Mouse (Mus musculus): Measurements from ENCODE around the gene Cd244a. TPM values are rescaled to one million over a fixed set of nuclear protein-coding genes. Genes with fewer than 3 reads are reported as not detected.

Gene Cd244a
- polyA plus RNA-seq, 1 experiment from 2014 or later: 0.08 TPM

DNA sequence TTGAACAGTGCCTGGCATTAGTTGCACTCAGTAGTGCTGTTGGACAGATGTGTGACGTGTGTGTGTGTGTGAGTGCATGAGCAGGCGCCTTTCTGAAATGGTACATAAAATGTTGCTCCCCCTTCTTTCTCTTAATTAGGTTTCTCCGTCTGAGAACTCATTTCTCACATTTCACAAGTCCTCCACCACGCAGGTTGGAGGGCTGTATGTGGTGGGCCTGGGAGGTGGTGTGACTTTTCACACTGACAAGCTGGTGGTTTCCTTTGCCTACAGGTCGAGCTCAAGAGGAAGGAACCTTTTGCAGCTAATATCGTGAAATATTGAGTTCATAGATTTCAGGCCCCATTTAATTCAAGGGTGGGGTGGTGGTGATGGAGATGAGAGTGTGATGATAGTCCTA lies 70.2 kb downstream of the Cd244a start:
- WGBS: 75% methylated on average over 6 of the region's 6 CpGs
- H3K36me3 ChIP-seq: no peaks in the 10 kb centered on the region

GRCm38 (mm10) chr1:171630041-171630440 lies 71.0 kb downstream of the Cd244a start:
- H3K36me3 ChIP-seq: no peaks in the 10 kb centered on the region
- no peaks in the 10 kb centered on the region for H3K9me3 ChIP-seq
- no peak overlapping the region for H3K27ac ChIP-seq
- no peak for ATAC-seq (ENCODE audit: insufficient number of reproducible peaks, insufficient read depth, low FRiP score, low TSS enrichment)
- no peaks in the 10 kb centered on the region for H3K27me3 ChIP-seq
- H3K4me2 ChIP-seq (replicated peaks): no peak overlapping the region
- no peak overlapping the region for H3K9ac ChIP-seq
- no peaks in the 10 kb centered on the region for H3K4me1 ChIP-seq
- 73% methylated on average over 7 of the region's 7 CpGs for WGBS
- no peak overlapping the region for H3K4me3 ChIP-seq

More for the DNA sequence above, 70.2 kb downstream of the Cd244a start:
- Histone ChIP-seq H3K9ac (no peak overlapping the region), H3K4me1 (no peaks in the 10 kb centered on the region), H3K4me2 (replicated peaks) (no peak overlapping the region), H3K4me3 (no peak overlapping the region), H3K27me3 (no peaks in the 10 kb centered on the region), H3K9me3 (no peaks in the 10 kb centered on the region), H3K27ac (no peak overlapping the region)
- ATAC-seq (ENCODE audit: insufficient number of reproducible peaks, insufficient read depth, low FRiP score, low TSS enrichment): no peak

- 91% methylated on average over 4 of the region's 4 CpGs for whole genome bisulfite sequencing
- Histone ChIP-seq H3K27me3 (no peaks in the 10 kb centered on the region), H3K36me3 (no peaks in the 10 kb centered on the region), H3K9ac (no peak overlapping the region), H3K27ac (no peak overlapping the region), H3K4me3 (no peak overlapping the region), H3K9me3 (no peaks in the 10 kb centered on the region), H3K4me1 (no peaks in the 10 kb centered on the region), H3K4me2 (replicated peaks) (no peak overlapping the region)
- no peak for ATAC-seq (ENCODE audit: insufficient number of reproducible peaks, insufficient read depth, low FRiP score, low TSS enrichment)
Observed at GRCm38 (mm10) chr1:171630912-171631311, 71.9 kb downstream of the Cd244a start.

DNA sequence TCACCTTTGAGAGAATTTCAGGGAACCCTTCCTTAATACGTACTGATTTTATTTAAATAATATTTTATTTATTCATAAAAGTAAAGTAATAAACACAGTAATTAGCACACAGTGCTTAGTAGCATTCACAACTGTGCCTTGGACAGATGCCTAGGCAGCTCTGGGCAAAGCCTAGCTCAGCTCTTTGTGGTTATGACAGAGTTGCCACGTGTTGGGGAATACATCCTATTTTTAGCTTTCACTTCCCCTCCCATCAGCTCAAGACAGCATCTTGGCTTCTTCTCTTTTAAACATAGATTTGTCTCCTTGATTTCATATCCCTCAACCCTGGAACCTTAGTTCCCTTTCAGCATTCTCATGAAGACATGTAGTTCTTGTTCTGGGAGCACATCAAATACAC lies 72.5 kb downstream of the Cd244a start:
- Histone ChIP-seq H3K4me2 (replicated peaks) (no peak overlapping the region), H3K36me3 (no peaks in the 10 kb centered on the region), H3K9me3 (no peaks in the 10 kb centered on the region), H3K27ac (no peak overlapping the region), H3K4me1 (no peaks in the 10 kb centered on the region), H3K4me3 (no peak overlapping the region), H3K9ac (no peak overlapping the region), H3K27me3 (no peaks in the 10 kb centered on the region)
- WGBS: 72% methylated on average over 2 of the region's 2 CpGs
- no peak for ATAC-seq (ENCODE audit: insufficient number of reproducible peaks, insufficient read depth, low FRiP score, low TSS enrichment)

GRCm38 (mm10) chr1:171635696-171636095 lies 76.7 kb downstream of the Cd244a start:
- Histone ChIP-seq H3K9me3 (no peaks in the 10 kb centered on the region), H3K4me1 (no peaks in the 10 kb centered on the region), H3K4me2 (replicated peaks) (no peak overlapping the region), H3K9ac (no peak overlapping the region), H3K27ac (no peak overlapping the region), H3K4me3 (no peak overlapping the region), H3K36me3 (no peaks in the 10 kb centered on the region), H3K27me3 (no peaks in the 10 kb centered on the region)
- 55% methylated on average over 6 of the region's 6 CpGs for WGBS
- no peak for ATAC-seq (ENCODE audit: insufficient number of reproducible peaks, insufficient read depth, low FRiP score, low TSS enrichment)

GRCm38 (mm10) chr1:171637101-171637500 lies 78.1 kb downstream of the Cd244a start:
- Histone ChIP-seq H3K36me3 (no peaks in the 10 kb centered on the region), H3K9ac (no peak overlapping the region), H3K4me2 (replicated peaks) (no peak overlapping the region), H3K4me3 (no peak overlapping the region), H3K4me1 (no peaks in the 10 kb centered on the region), H3K27ac (no peak overlapping the region), H3K9me3 (no peaks in the 10 kb centered on the region), H3K27me3 (no peaks in the 10 kb centered on the region)
- no peak for ATAC-seq (ENCODE audit: insufficient number of reproducible peaks, insufficient read depth, low FRiP score, low TSS enrichment)
- WGBS: 80% methylated on average over 8 of the region's 8 CpGs

GRCm38 (mm10) chr1:171638686-171639085 lies 79.7 kb downstream of the Cd244a start:
- Histone ChIP-seq H3K9me3 (no peaks in the 10 kb centered on the region), H3K36me3 (no peaks in the 10 kb centered on the region), H3K4me2 (replicated peaks) (no peak overlapping the region), H3K4me1 (no peaks in the 10 kb centered on the region), H3K27ac (no peak overlapping the region), H3K4me3 (no peak overlapping the region), H3K27me3 (no peaks in the 10 kb centered on the region), H3K9ac (no peak overlapping the region)
- 85% methylated on average over 2 of the region's 2 CpGs for WGBS
- no peak for ATAC-seq (ENCODE audit: insufficient number of reproducible peaks, insufficient read depth, low FRiP score, low TSS enrichment)

DNA sequence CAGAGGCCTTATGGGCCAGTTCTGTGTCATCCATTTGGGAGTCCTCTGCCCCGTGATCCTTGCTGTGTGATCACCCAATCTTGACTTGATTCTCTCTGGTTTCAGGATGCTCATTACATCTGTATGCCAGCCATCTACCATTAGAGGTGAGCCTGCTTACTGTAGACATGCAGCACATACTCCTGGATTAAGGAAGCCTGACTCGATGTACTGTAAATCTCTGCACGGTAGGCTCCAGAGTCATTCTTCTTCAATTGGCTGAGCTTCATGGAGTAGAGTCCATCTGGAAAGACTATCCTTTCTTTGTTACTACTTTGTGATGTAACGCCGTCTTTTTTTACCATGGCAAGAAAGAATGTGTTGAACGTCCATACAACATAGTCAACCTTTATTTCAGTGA lies 81.8 kb downstream of the Cd244a start:
- no peak for ATAC-seq (ENCODE audit: insufficient number of reproducible peaks, insufficient read depth, low FRiP score, low TSS enrichment)
- H3K9ac ChIP-seq: no peak overlapping the region

GRCm38 (mm10) chr1:171643612-171644011 lies 84.6 kb downstream of the Cd244a start:
- 83% methylated on average over 7 of the region's 7 CpGs for WGBS

More for the DNA sequence above, 81.8 kb downstream of the Cd244a start:
- Histone ChIP-seq H3K27ac (no peak overlapping the region), H3K4me3 (no peak overlapping the region), H3K27me3 (no peaks in the 10 kb centered on the region), H3K36me3 (no peaks in the 10 kb centered on the region), H3K4me2 (replicated peaks) (no peak overlapping the region), H3K4me1 (no peaks in the 10 kb centered on the region), H3K9me3 (no peaks in the 10 kb centered on the region)
- WGBS: 92% methylated on average over 6 of the region's 6 CpGs

DNA sequence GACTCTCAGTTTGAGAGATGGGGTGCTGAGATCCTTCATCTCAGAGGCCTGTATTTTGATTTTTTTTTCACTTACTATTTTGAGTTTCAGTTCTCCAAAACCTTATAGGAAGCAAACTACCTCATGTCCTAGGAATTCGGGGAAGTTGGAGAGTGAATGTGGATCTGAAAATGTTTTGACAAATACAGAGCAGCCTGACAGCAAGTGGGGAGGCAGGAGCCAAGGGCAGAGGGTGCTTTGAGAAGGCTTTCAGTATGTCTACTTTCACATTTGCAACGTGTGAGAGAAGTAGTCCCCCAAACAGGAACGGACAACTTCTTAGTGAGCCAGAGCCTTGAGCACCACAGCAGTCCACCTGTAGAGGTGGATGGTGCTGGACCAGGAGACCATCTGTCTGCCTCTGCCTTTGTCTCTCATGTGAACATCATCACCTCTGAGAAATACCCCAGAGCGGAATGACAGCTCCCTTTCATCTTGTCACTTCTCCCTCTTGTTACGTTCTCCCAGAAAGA lies 87.5 kb downstream of the Cd244a start:
- H3K4me3 ChIP-seq: no peak overlapping the region
- H3K27me3 ChIP-seq: no peaks in the 10 kb centered on the region
- no peak for ATAC-seq (ENCODE audit: insufficient number of reproducible peaks, insufficient read depth, low FRiP score, low TSS enrichment)
- H3K27ac ChIP-seq: no peak overlapping the region
- H3K9ac ChIP-seq: no peak overlapping the region
- no peaks in the 10 kb centered on the region for H3K4me1 ChIP-seq
- no peaks in the 10 kb centered on the region for H3K36me3 ChIP-seq
- 70% methylated on average over 5 of the region's 5 CpGs for WGBS
- no peaks in the 10 kb centered on the region for H3K9me3 ChIP-seq
- H3K4me2 ChIP-seq (replicated peaks): no peak overlapping the region

More at GRCm38 (mm10) chr1:171643612-171644011, 84.6 kb downstream of the Cd244a start:
- H3K4me1 ChIP-seq: no peaks in the 10 kb centered on the region
- H3K9me3 ChIP-seq: no peaks in the 10 kb centered on the region
- H3K36me3 ChIP-seq: no peaks in the 10 kb centered on the region
- H3K27ac ChIP-seq: no peak overlapping the region
- no peak overlapping the region for H3K9ac ChIP-seq
- no peak overlapping the region for H3K4me3 ChIP-seq
- ATAC-seq (ENCODE audit: insufficient number of reproducible peaks, insufficient read depth, low FRiP score, low TSS enrichment): no peak
- no peak overlapping the region for H3K4me2 ChIP-seq (replicated peaks)
- H3K27me3 ChIP-seq: no peaks in the 10 kb centered on the region

DNA sequence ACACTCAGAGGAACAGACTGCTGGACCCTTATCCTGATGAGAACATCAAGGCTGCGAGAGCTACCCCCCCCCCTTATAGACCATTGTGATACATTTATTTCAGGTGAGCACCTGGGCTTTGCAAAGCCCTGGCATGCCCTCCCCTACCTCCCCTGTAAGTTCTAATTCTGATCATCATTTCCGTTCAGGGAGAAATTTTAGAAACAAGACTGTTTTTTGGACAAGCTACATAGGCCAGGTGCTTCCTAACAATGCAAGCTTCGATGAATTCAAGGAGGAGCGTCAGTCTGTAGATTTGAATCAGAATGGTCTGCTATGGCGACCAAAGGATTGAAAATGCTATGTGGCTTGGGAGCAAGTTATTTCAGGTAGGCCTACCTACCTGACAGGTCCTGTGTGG lies 88.7 kb downstream of the Cd244a start:
- no peaks in the 10 kb centered on the region for H3K9me3 ChIP-seq

GRCm38 (mm10) chr1:171648840-171649239 lies 89.8 kb downstream of the Cd244a start:
- H3K4me1 ChIP-seq: no peaks in the 10 kb centered on the region
- no peak overlapping the region for H3K4me2 ChIP-seq (replicated peaks)
- WGBS: 75% methylated on average over 8 of the region's 8 CpGs
- H3K36me3 ChIP-seq: no peaks in the 10 kb centered on the region
- H3K4me3 ChIP-seq: no peak overlapping the region
- ATAC-seq (ENCODE audit: insufficient number of reproducible peaks, insufficient read depth, low FRiP score, low TSS enrichment): no peak
- H3K9me3 ChIP-seq: no peaks in the 10 kb centered on the region
- no peak overlapping the region for H3K9ac ChIP-seq
- no peak overlapping the region for H3K27ac ChIP-seq
- no peaks in the 10 kb centered on the region for H3K27me3 ChIP-seq

More for the DNA sequence above, 88.7 kb downstream of the Cd244a start:
- no peak for ATAC-seq (ENCODE audit: insufficient number of reproducible peaks, insufficient read depth, low FRiP score, low TSS enrichment)
- H3K4me2 ChIP-seq (replicated peaks): no peak overlapping the region
- H3K27me3 ChIP-seq: no peaks in the 10 kb centered on the region
- WGBS: 82% methylated on average over 5 of the region's 5 CpGs
- no peaks in the 10 kb centered on the region for H3K36me3 ChIP-seq
- no peaks in the 10 kb centered on the region for H3K4me1 ChIP-seq
- no peak overlapping the region for H3K9ac ChIP-seq
- H3K27ac ChIP-seq: no peak overlapping the region
- H3K4me3 ChIP-seq: no peak overlapping the region

DNA sequence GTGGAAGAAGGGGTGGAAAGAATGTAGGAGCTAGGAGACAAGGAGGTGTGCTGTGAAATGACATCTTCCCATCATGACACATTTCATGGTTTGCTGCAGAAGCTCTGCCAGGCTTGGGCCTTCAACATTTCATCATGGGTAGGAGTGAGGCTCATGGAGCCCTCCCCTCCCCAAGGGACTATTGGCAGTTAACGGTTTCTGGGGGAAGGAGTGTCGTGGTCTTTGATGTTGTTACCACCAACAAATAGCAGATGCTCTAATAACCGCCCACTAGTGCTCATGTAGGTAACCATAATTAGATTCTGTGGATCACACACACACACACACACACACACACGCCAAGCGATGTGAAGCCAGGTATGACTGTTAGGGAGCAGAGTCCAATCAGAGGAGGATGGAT lies 93.7 kb downstream of the Cd244a start, which contains the start of gene Slamf7:
Gene Slamf7, minus strand, starts transcription at position 302 of the 400 bp plus-strand sequence.
- no peak for ATAC-seq (ENCODE audit: insufficient number of reproducible peaks, insufficient read depth, low FRiP score, low TSS enrichment)
- WGBS: 90% methylated on average over 5 of the region's 5 CpGs

More for the DNA sequence above, 93.7 kb downstream of the Cd244a start, which contains the start of gene Slamf7:
- Histone ChIP-seq H3K9me3 (no peaks in the 10 kb centered on the region), H3K27me3 (no peaks in the 10 kb centered on the region), H3K36me3 (no peaks in the 10 kb centered on the region), H3K27ac (no peak within 1 kb of the TSS), H3K4me1 (no peaks in the 10 kb centered on the region), H3K4me3 (no peak within 1 kb of the TSS), H3K9ac (no peak within 1 kb of the TSS), H3K4me2 (replicated peaks) (no peak within 1 kb of the TSS)

Data from embryonic facial prominence, embryonic 12.5 days (tissue).